In the genomic region with DNA sequence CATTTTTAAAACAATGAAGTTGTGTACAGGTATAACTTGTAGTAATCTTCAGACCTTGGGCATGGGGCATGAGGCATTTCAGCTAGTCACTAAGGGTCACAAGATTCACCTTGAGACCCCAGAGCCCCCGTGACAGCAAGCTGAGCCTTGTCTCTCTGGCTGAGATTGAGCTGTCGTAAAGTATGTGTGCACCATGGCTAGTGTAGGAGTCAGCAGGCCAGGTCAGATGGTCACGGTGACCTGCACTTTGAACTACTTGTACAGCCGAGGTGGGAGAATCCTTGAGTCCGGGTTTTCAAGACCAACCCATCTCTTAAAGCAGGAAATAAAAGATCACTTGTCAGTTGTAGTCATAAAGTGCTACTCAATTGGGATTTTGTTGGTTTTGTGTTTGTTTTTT, we compare ENCODE assay signal across 23 mouse cellular contexts.
"Had no signal": no experiment of that assay in that cellular context is flagged by ENCODE, and none has a peak within 500 bp of the region (broad histone marks: within the 10 kb centered on the region; RNA-seq: fewer than 3 reads in every experiment).

No protein-coding gene starts in this region.

- H3K9me3 ChIP-seq: heart, embryonic 10.5 days; heart, embryonic 12.5 days; hindbrain, embryonic 10.5 days; hindbrain, embryonic 12.5 days; intestine, embryonic 15.5 days; limb, embryonic 10.5 days; liver, embryonic 12.5 days had no signal

- ATAC-seq: hindbrain, embryonic 16.5 days; inflammation-experienced regulatory T-cells, adult 6 months; intestine, embryonic 15.5 days; liver, embryonic 12.5 days had no signal

- DNase-seq: gastrocnemius, adult 2 months; gastrocnemius, postnatal 10 days; gastrocnemius, postnatal 25 days; heart, adult 2 months; heart, postnatal 10 days; heart, postnatal 4 days; kidney, postnatal 10 days; kidney, postnatal 4 days; liver had no signal

- H3K4me2 ChIP-seq: heart, embryonic 12.5 days; hindbrain, embryonic 12.5 days; hindbrain, embryonic 14.5 days; intestine, embryonic 15.5 days; limb, embryonic 12.5 days; liver, embryonic 12.5 days had no signal

- H3K9ac ChIP-seq: heart, embryonic 12.5 days; hindbrain, embryonic 12.5 days; hindbrain, embryonic 14.5 days; intestine, embryonic 15.5 days; limb, embryonic 12.5 days; liver, embryonic 12.5 days; liver, embryonic 14.5 days had no signal

- H3K27me3 ChIP-seq: heart, embryonic 12.5 days; hindbrain, embryonic 12.5 days; intestine, embryonic 15.5 days; limb, embryonic 12.5 days; liver, embryonic 12.5 days had no signal

- H3K27ac ChIP-seq: gastrocnemius, adult 2 months; heart, adult 2 months; hindbrain, embryonic 12.5 days; hindbrain, embryonic 14.5 days; intestine, embryonic 15.5 days; layer of hippocampus, adult 2 months; left cerebral cortex, adult 2 months; limb, embryonic 10.5 days; limb, embryonic 12.5 days; liver, embryonic 12.5 days; liver, embryonic 14.5 days had no signal

- H3K4me3 ChIP-seq: gastrocnemius, adult 2 months; heart, adult 2 months; heart, embryonic 10.5 days; heart, embryonic 12.5 days; hindbrain, embryonic 10.5 days; hindbrain, embryonic 12.5 days; intestine, embryonic 15.5 days; layer of hippocampus, adult 2 months; left cerebral cortex, adult 2 months; limb, embryonic 10.5 days; limb, embryonic 12.5 days; liver, embryonic 12.5 days had no signal
